In the genomic region with DNA sequence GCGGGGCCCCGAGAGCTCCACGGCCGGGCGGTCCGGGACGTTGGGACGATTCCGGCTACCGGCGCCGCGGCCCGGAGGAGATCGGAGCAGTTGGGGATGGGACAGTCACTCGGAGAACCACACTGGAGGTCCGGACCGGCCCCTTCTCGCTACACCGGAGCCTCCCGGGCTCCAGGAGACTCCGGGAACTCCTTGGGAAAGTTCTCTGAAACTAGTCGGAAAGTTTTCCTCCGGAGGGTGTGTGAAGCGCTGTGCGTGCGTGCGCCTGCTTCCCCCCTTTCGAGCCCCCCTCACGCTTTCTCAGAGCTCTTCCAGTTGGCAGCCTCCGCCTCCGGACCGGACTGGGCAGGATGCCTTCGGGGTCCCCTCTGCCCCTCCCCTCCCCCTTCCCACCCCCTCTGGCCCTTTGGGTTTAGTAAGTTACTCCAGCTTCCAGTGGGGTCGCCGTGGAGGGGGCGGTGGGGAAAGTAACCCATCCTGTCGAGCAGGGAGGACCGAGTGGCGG, we compare ENCODE assay signal across 9 mouse cellular contexts. TPM values are rescaled to one million over a fixed set of nuclear protein-coding genes. Genes with fewer than 3 reads are reported as not detected.
A peak's percentile ranks its signal among the peaks of the same experiment; 100 is the strongest.
DNase-seq lines count a peak whose midpoint lies in the region; ATAC-seq and TF ChIP-seq lines count a peak whose summit lies in the region.
"Had no signal": no experiment of that assay in that cellular context is flagged by ENCODE, and none has a peak within 500 bp of the region (broad histone marks: within the 10 kb centered on the region; RNA-seq: fewer than 3 reads in every experiment).

No protein-coding gene starts in this region.

- no peak overlapping the region for H3K27ac ChIP-seq in cerebellum, adult 2 months (ENCODE audit: insufficient read depth, low read length)
- H3K27ac ChIP-seq in heart, adult 2 months, result peak overlapping the region; percentile 90
- peak overlapping the region; percentile 74 for H3K27ac ChIP-seq in midbrain, embryonic 15.5 days

- peak overlapping the region; percentile 99 for H3K4me2 ChIP-seq in midbrain, embryonic 15.5 days

- intact Hi-C loops in heart, adult 2 months (cut with DNase I), result no loop called here

- WGBS in cerebellum, adult 2 months, result under 1% methylated on average over 40 of the region's 40 CpGs
- WGBS in heart, adult 2 months, result 0% methylated on average over 40 of the region's 40 CpGs
- under 1% methylated on average over 40 of the region's 40 CpGs for WGBS in midbrain, embryonic 15.5 days

- no peak for TF ChIP-seq POLR2A in cerebellum, adult 2 months (IDR thresholded peaks at IDR 0.05; ENCODE audit: borderline replicate concordance, insufficient read depth, low read length)
- no peak for TF ChIP-seq POLR2A in heart, adult 2 months (IDR thresholded peaks at IDR 0.05; ENCODE audit: insufficient read depth, low read depth, low read length)

- H3K9ac ChIP-seq in heart, adult 2 months (ENCODE audit: low read depth, low read length), result peak overlapping the region; percentile 87
- peak overlapping the region; percentile 58 for H3K9ac ChIP-seq in midbrain, embryonic 15.5 days

- H3K36me3 ChIP-seq in heart, adult 2 months (ENCODE audit: control insufficient read depth, insufficient read depth, low read length), result no peaks in the 10 kb centered on the region
- H3K36me3 ChIP-seq in midbrain, embryonic 15.5 days (replicated peaks), result no peaks in the 10 kb centered on the region

- TF ChIP-seq EP300 in heart, adult 2 months (IDR thresholded peaks at IDR 0.05; ENCODE audit: insufficient read depth, low read depth, low read length), result no peak

- H3K27me3 ChIP-seq in cerebellum, adult 2 months (ENCODE audit: control insufficient read depth, insufficient read depth, low read length), result peaks cover 6% of the 10 kb centered on the region; the same call in 1 of the 2 replicates
- H3K27me3 ChIP-seq in heart, adult 2 months (ENCODE audit: control insufficient read depth, insufficient read depth, low read length), result no peaks in the 10 kb centered on the region
- peaks cover 25% of the 10 kb centered on the region for H3K27me3 ChIP-seq in midbrain, embryonic 15.5 days (replicated peaks)

- peak overlapping the region; percentile 25 for H3K4me3 ChIP-seq in cerebellum, adult 2 months (replicated peaks; ENCODE audit: insufficient read depth, low read depth, low read length)
- H3K4me3 ChIP-seq in heart, adult 2 months, result peak overlapping the region; percentile 67
- peak overlapping the region; percentile 59 for H3K4me3 ChIP-seq in midbrain, embryonic 15.5 days

- no peak for DNase-seq in cerebellum, adult 2 months
- no peak for DNase-seq in cerebellum, adult 8-10 months
- DNase-seq in Muller cell, postnatal 12 days (ENCODE audit: inconsistent ontology term), result peak; percentile 49
- DNase-seq in heart, adult 2 months, result no peak
- DNase-seq in kidney, postnatal 4 days, result peak; percentile 70 to 79
- DNase-seq in thymus, postnatal 10 days (ENCODE audit: low spot score in 2 of 2), result no peak
- DNase-seq in spleen, adult 12 weeks (ENCODE audit: low spot score), result no peak

- no peaks in the 10 kb centered on the region for H3K9me3 ChIP-seq in midbrain, embryonic 15.5 days

- no peak for TF ChIP-seq CTCF in cerebellum, adult 2 months (IDR thresholded peaks at IDR 0.05; ENCODE audit: borderline replicate concordance, insufficient read depth, low read depth, low read length)
- TF ChIP-seq CTCF in heart, adult 2 months (IDR thresholded peaks at IDR 0.05), result no peak

- H3K79me2 ChIP-seq in heart, adult 2 months (replicated peaks; ENCODE audit: control insufficient read depth, insufficient read depth, low read length), result peaks cover 2% of the 10 kb centered on the region; the same call in 1 of the 2 replicates

- ATAC-seq in midbrain, embryonic 15.5 days (replicated peaks), result 0 out of 2 replicates have a peak, but pooled peaks have one; percentile 42

- H3K4me1 ChIP-seq in cerebellum, adult 2 months (ENCODE audit: control insufficient read depth, insufficient read depth, low read length), result no peaks in the 10 kb centered on the region; the same call in 1 of the 2 replicates
- peaks cover 7% of the 10 kb centered on the region for H3K4me1 ChIP-seq in heart, adult 2 months (ENCODE audit: control insufficient read depth, insufficient read depth, low read length)
- H3K4me1 ChIP-seq in midbrain, embryonic 15.5 days, result peaks cover 22% of the 10 kb centered on the region

RNA-seq across cellular contexts. Expression of gene Erbb2, which starts 0.6 kb away (rescaled TPM):
- polyA plus RNA-seq in cerebellum, adult 2 months (2012; rRNA removed), result 1.6 and 1.8 TPM in 2 replicates
- 1 to 10 TPM; 6.6 to 6.9 TPM for total RNA-seq in heart, adult 2 months (2021)
- 8.4 and 9.2 TPM in 2 replicates for polyA plus RNA-seq in heart, adult 2 months (2012; rRNA removed)
- 6.8 and 7.7 TPM in 2 replicates for polyA plus RNA-seq in midbrain, embryonic 15.5 days (2015; fragmentation: Nextera tagmentation; extraction: Ambion mirVana)

RNA-seq across cellular contexts. Expression of gene Pgap3, which starts 12.6 kb away (rescaled TPM):
- 13.2 and 14.1 TPM in 2 replicates for polyA plus RNA-seq in cerebellum, adult 2 months (2012; rRNA removed)
- total RNA-seq in heart, adult 2 months (2021), result 1 to 10 TPM; 7.7 to 8.5 TPM
- 18.8 and 21.1 TPM in 2 replicates for polyA plus RNA-seq in heart, adult 2 months (2012; rRNA removed)
- 9.6 and 9.9 TPM in 2 replicates for polyA plus RNA-seq in midbrain, embryonic 15.5 days (2015; fragmentation: Nextera tagmentation; extraction: Ambion mirVana)

RNA-seq across cellular contexts. Expression of gene Mien1, which starts 25.9 kb away (rescaled TPM):
- polyA plus RNA-seq in cerebellum, adult 2 months (2012; rRNA removed), result 182 and 183 TPM in 2 replicates
- total RNA-seq in heart, adult 2 months (2021), result 10 to 100 TPM; 61.6 to 63.6 TPM
- polyA plus RNA-seq in heart, adult 2 months (2012; rRNA removed), result 53.5 and 80.0 TPM in 2 replicates
- 233 and 238 TPM in 2 replicates for polyA plus RNA-seq in midbrain, embryonic 15.5 days (2015; fragmentation: Nextera tagmentation; extraction: Ambion mirVana)

RNA-seq across cellular contexts. Expression of gene Pnmt, which starts 26.6 kb away (rescaled TPM):
- 0.26 and 0.40 TPM in 2 replicates for polyA plus RNA-seq in cerebellum, adult 2 months (2012; rRNA removed)
- total RNA-seq in heart, adult 2 months (2021), result 1 to 10 TPM in 1 of 2 experiments, under 1 TPM in 1; 0.91 to 1.5 TPM
- polyA plus RNA-seq in heart, adult 2 months (2012; rRNA removed), result 1.6 and 2.6 TPM in 2 replicates
- polyA plus RNA-seq in midbrain, embryonic 15.5 days (2015; fragmentation: Nextera tagmentation; extraction: Ambion mirVana), result 1.2 and 1.3 TPM in 2 replicates
- total RNA-seq: layer of hippocampus, postnatal 10 days had no signal

RNA-seq across cellular contexts. Expression of gene Tcap, which starts 29.2 kb away (rescaled TPM):
- 0.95 and 1.3 TPM in 2 replicates for polyA plus RNA-seq in cerebellum, adult 2 months (2012; rRNA removed)
- total RNA-seq in heart, adult 2 months (2021), result 1,000 to 10,000 TPM; 1,095 to 3,136 TPM
- polyA plus RNA-seq in heart, adult 2 months (2012; rRNA removed), result 1,250 and 1,827 TPM in 2 replicates
- polyA plus RNA-seq in midbrain, embryonic 15.5 days (2015; fragmentation: Nextera tagmentation; extraction: Ambion mirVana), result 0.43 TPM in 1 of 2 replicates, not detected in the other

Comparison
In these comparisons a context has a peak if more than half of its experiments do, and no peak if none do; other contexts are left out.
1. DNase-seq: peak in Muller cell, postnatal 12 days (single experiment) and kidney, postnatal 4 days (2 of 2); none in cerebellum, adult 2 months (0 of 2), cerebellum, adult 8-10 months (single experiment), heart, adult 2 months (0 of 2), thymus, postnatal 10 days (0 of 2) and spleen, adult 12 weeks (single experiment).
2. Peak in every context shown above with its lines, with median percentiles within 50 percentile points of each other: H3K4me3 ChIP-seq.